Mouse (Mus musculus): ENCODE measurements around the gene Gnat3. TPM values are rescaled to one million over a fixed set of nuclear protein-coding genes. Genes with fewer than 3 reads are reported as not detected.
A peak's percentile ranks its signal among the peaks of the same experiment; 100 is the strongest.

Gene Gnat3
- polyA plus RNA-seq, 1 experiment from 2014 or later = not detected

GRCm38 (mm10) chr5:18000185-18000584 is 37.8 kb downstream of the Gnat3 start:
- no peak overlapping the region for H3K4me3 ChIP-seq (ENCODE audit: low read depth, low read length)
- H3K9ac ChIP-seq (ENCODE audit: low read depth, low read length) = no peak overlapping the region
- no peak overlapping the region for H3K27ac ChIP-seq (ENCODE audit: low read length)
- no peak for ATAC-seq (ENCODE audit: low read depth)
- 38% methylated on average over 6 of the region's 6 CpGs for WGBS (ENCODE audit: insufficient replicate concordance)
- no peaks in the 10 kb centered on the region for H3K36me3 ChIP-seq (ENCODE audit: control insufficient read depth, insufficient read depth)
- H3K27me3 ChIP-seq (ENCODE audit: control insufficient read depth, insufficient read depth, low read depth, low read length) = no peaks in the 10 kb centered on the region
- no peaks in the 10 kb centered on the region for H3K4me1 ChIP-seq (ENCODE audit: control insufficient read depth, low read depth, low read length)
- H3K9me3 ChIP-seq (replicated peaks; ENCODE audit: control insufficient read depth, low read length) = no peaks in the 10 kb centered on the region
- H3K4me2 ChIP-seq (ENCODE audit: low read depth, low read length) = no peak overlapping the region

GRCm38 (mm10) chr5:18001646-18002045 is 39.3 kb downstream of the Gnat3 start:
- no peaks in the 10 kb centered on the region for H3K4me1 ChIP-seq (ENCODE audit: control insufficient read depth, low read depth, low read length)
- H3K36me3 ChIP-seq (ENCODE audit: control insufficient read depth, insufficient read depth) = no peaks in the 10 kb centered on the region
- H3K27ac ChIP-seq (ENCODE audit: low read length) = no peak overlapping the region
- H3K9me3 ChIP-seq (replicated peaks; ENCODE audit: control insufficient read depth, low read length) = no peaks in the 10 kb centered on the region
- 57% methylated on average over 4 of the region's 4 CpGs for WGBS (ENCODE audit: insufficient replicate concordance)
- no peak overlapping the region for H3K4me2 ChIP-seq (ENCODE audit: low read depth, low read length)
- no peak for ATAC-seq (ENCODE audit: low read depth)
- no peaks in the 10 kb centered on the region for H3K27me3 ChIP-seq (ENCODE audit: control insufficient read depth, insufficient read depth, low read depth, low read length)
- no peak overlapping the region for H3K9ac ChIP-seq (ENCODE audit: low read depth, low read length)
- H3K4me3 ChIP-seq (ENCODE audit: low read depth, low read length) = no peak overlapping the region

GRCm38 (mm10) chr5:18003675-18004074 is 41.3 kb downstream of the Gnat3 start:
- H3K4me3 ChIP-seq (ENCODE audit: low read depth, low read length) = no peak overlapping the region
- no peaks in the 10 kb centered on the region for H3K27me3 ChIP-seq (ENCODE audit: control insufficient read depth, insufficient read depth, low read depth, low read length)
- WGBS (ENCODE audit: insufficient replicate concordance) = 59% methylated on average over 6 of the region's 6 CpGs
- no peaks in the 10 kb centered on the region for H3K4me1 ChIP-seq (ENCODE audit: control insufficient read depth, low read depth, low read length)
- no peak overlapping the region for H3K27ac ChIP-seq (ENCODE audit: low read length)
- H3K9me3 ChIP-seq (replicated peaks; ENCODE audit: control insufficient read depth, low read length) = no peaks in the 10 kb centered on the region
- ATAC-seq (ENCODE audit: low read depth) = no peak
- H3K36me3 ChIP-seq (ENCODE audit: control insufficient read depth, insufficient read depth) = no peaks in the 10 kb centered on the region
- no peak overlapping the region for H3K4me2 ChIP-seq (ENCODE audit: low read depth, low read length)
- H3K9ac ChIP-seq (ENCODE audit: low read depth, low read length) = no peak overlapping the region

GRCm38 (mm10) chr5:18004824-18005611 is 42.7 kb downstream of the Gnat3 start:
- no peak overlapping the region for H3K9ac ChIP-seq (ENCODE audit: low read depth, low read length)
- H3K36me3 ChIP-seq (ENCODE audit: control insufficient read depth, insufficient read depth) = no peaks in the 10 kb centered on the region
- H3K9me3 ChIP-seq (replicated peaks; ENCODE audit: control insufficient read depth, low read length) = no peaks in the 10 kb centered on the region
- H3K4me1 ChIP-seq (ENCODE audit: control insufficient read depth, low read depth, low read length) = no peaks in the 10 kb centered on the region
- no peak for ATAC-seq (ENCODE audit: low read depth)
- no peak overlapping the region for H3K4me3 ChIP-seq (ENCODE audit: low read depth, low read length)
- no peaks in the 10 kb centered on the region for H3K27me3 ChIP-seq (ENCODE audit: control insufficient read depth, insufficient read depth, low read depth, low read length)
- WGBS (ENCODE audit: insufficient replicate concordance) = 63% methylated on average over 3 of the region's 3 CpGs
- no peak overlapping the region for H3K4me2 ChIP-seq (ENCODE audit: low read depth, low read length)
- H3K27ac ChIP-seq (ENCODE audit: low read length) = no peak overlapping the region

GRCm38 (mm10) chr5:18006157-18006556 is 43.8 kb downstream of the Gnat3 start:
- no peak for ATAC-seq (ENCODE audit: low read depth)
- Histone ChIP-seq H3K9me3 (replicated peaks; ENCODE audit: control insufficient read depth, low read length) (no peaks in the 10 kb centered on the region), H3K4me3 (ENCODE audit: low read depth, low read length) (no peak overlapping the region), H3K27ac (ENCODE audit: low read length) (no peak overlapping the region), H3K9ac (ENCODE audit: low read depth, low read length) (no peak overlapping the region), H3K4me1 (ENCODE audit: control insufficient read depth, low read depth, low read length) (no peaks in the 10 kb centered on the region), H3K4me2 (ENCODE audit: low read depth, low read length) (no peak overlapping the region), H3K36me3 (ENCODE audit: control insufficient read depth, insufficient read depth) (no peaks in the 10 kb centered on the region), H3K27me3 (ENCODE audit: control insufficient read depth, insufficient read depth, low read depth, low read length) (no peaks in the 10 kb centered on the region)
- WGBS (ENCODE audit: insufficient replicate concordance) = 64% methylated on average over 2 of the region's 2 CpGs

GRCm38 (mm10) chr5:18007067-18007466 is 44.7 kb downstream of the Gnat3 start:
- no peaks in the 10 kb centered on the region for H3K9me3 ChIP-seq (replicated peaks; ENCODE audit: control insufficient read depth, low read length)
- H3K27ac ChIP-seq (ENCODE audit: low read length) = no peak overlapping the region
- H3K4me1 ChIP-seq (ENCODE audit: control insufficient read depth, low read depth, low read length) = no peaks in the 10 kb centered on the region
- no peak overlapping the region for H3K4me3 ChIP-seq (ENCODE audit: low read depth, low read length)
- ATAC-seq (ENCODE audit: low read depth) = peak; percentile 56
- no peaks in the 10 kb centered on the region for H3K27me3 ChIP-seq (ENCODE audit: control insufficient read depth, insufficient read depth, low read depth, low read length)
- no peaks in the 10 kb centered on the region for H3K36me3 ChIP-seq (ENCODE audit: control insufficient read depth, insufficient read depth)
- no peak overlapping the region for H3K9ac ChIP-seq (ENCODE audit: low read depth, low read length)
- no peak overlapping the region for H3K4me2 ChIP-seq (ENCODE audit: low read depth, low read length)

- Histone ChIP-seq H3K27ac (ENCODE audit: low read length) (no peak overlapping the region), H3K4me3 (ENCODE audit: low read depth, low read length) (no peak overlapping the region), H3K9ac (ENCODE audit: low read depth, low read length) (no peak overlapping the region), H3K4me1 (ENCODE audit: control insufficient read depth, low read depth, low read length) (no peaks in the 10 kb centered on the region), H3K36me3 (ENCODE audit: control insufficient read depth, insufficient read depth) (no peaks in the 10 kb centered on the region), H3K27me3 (ENCODE audit: control insufficient read depth, insufficient read depth, low read depth, low read length) (no peaks in the 10 kb centered on the region), H3K4me2 (ENCODE audit: low read depth, low read length) (no peak overlapping the region), H3K9me3 (replicated peaks; ENCODE audit: control insufficient read depth, low read length) (no peaks in the 10 kb centered on the region)
- no peak for ATAC-seq (ENCODE audit: low read depth)
- WGBS (ENCODE audit: insufficient replicate concordance) = 57% methylated on average over 5 of the region's 5 CpGs
Observed at GRCm38 (mm10) chr5:18010301-18010700, 48.0 kb downstream of the Gnat3 start.

- Histone ChIP-seq H3K9me3 (replicated peaks; ENCODE audit: control insufficient read depth, low read length) (no peaks in the 10 kb centered on the region), H3K4me1 (ENCODE audit: control insufficient read depth, low read depth, low read length) (no peaks in the 10 kb centered on the region), H3K27me3 (ENCODE audit: control insufficient read depth, insufficient read depth, low read depth, low read length) (no peaks in the 10 kb centered on the region), H3K36me3 (ENCODE audit: control insufficient read depth, insufficient read depth) (no peaks in the 10 kb centered on the region), H3K9ac (ENCODE audit: low read depth, low read length) (no peak overlapping the region), H3K4me2 (ENCODE audit: low read depth, low read length) (no peak overlapping the region), H3K4me3 (ENCODE audit: low read depth, low read length) (no peak overlapping the region), H3K27ac (ENCODE audit: low read length) (no peak overlapping the region)
- no peak for ATAC-seq (ENCODE audit: low read depth)
- WGBS (ENCODE audit: insufficient replicate concordance) = 9% methylated on average over 2 of the region's 2 CpGs
Observed at GRCm38 (mm10) chr5:18013196-18013595, 50.8 kb downstream of the Gnat3 start.

GRCm38 (mm10) chr5:18014209-18014829 is 52.0 kb downstream of the Gnat3 start:
- Histone ChIP-seq H3K9me3 (replicated peaks; ENCODE audit: control insufficient read depth, low read length) (no peaks in the 10 kb centered on the region), H3K4me1 (ENCODE audit: control insufficient read depth, low read depth, low read length) (no peaks in the 10 kb centered on the region), H3K36me3 (ENCODE audit: control insufficient read depth, insufficient read depth) (no peaks in the 10 kb centered on the region), H3K4me3 (ENCODE audit: low read depth, low read length) (no peak overlapping the region), H3K27ac (ENCODE audit: low read length) (no peak overlapping the region), H3K9ac (ENCODE audit: low read depth, low read length) (no peak overlapping the region), H3K4me2 (ENCODE audit: low read depth, low read length) (no peak overlapping the region), H3K27me3 (ENCODE audit: control insufficient read depth, insufficient read depth, low read depth, low read length) (no peaks in the 10 kb centered on the region)
- ATAC-seq (ENCODE audit: low read depth) = no peak
- WGBS (ENCODE audit: insufficient replicate concordance) = 47% methylated on average over 4 of the region's 4 CpGs
